Mouse (Mus musculus) heart, embryonic 12.5 days (tissue): ENCODE measurements around the gene Gm11214. TPM values are rescaled to one million over a fixed set of nuclear protein-coding genes. Genes with fewer than 3 reads are reported as not detected.

Experiments used
- polyA plus RNA-seq: library from polyadenylated mRNA; unstranded; fragments of >200 nt; fragmentation: Nextera tagmentation; extraction: Ambion mirVana; gene quantifications from 2 replicates; pipeline ENCODE4 v1.2.1, GENCODE M21; 2016

Gm11214 gene
- polyA plus RNA-seq, 1 experiment from 2014 or later = not detected

Other genes with a start within 250 kb of the Gm11214 start
- 4.7 and 5.1 TPM in 2 replicates for gene Whrn, start 167.4 kb downstream of the Gm11214 start, polyA plus RNA-seq
- 196 and 202 TPM in 2 replicates for gene Atp6v1g1, start 118.6 kb downstream of the Gm11214 start, polyA plus RNA-seq
- gene Tmem268, start 104.6 kb downstream of the Gm11214 start, polyA plus RNA-seq = 5.3 and 5.6 TPM in 2 replicates
- gene Gm11213, start 58.1 kb downstream of the Gm11214 start, polyA plus RNA-seq = not detected in 2 replicates
- gene Tex48, start 41.0 kb downstream of the Gm11214 start, polyA plus RNA-seq = not detected in 2 replicates
- gene Tnfsf15, start 81.7 kb upstream of the Gm11214 start, polyA plus RNA-seq = 0.09 TPM in 2 replicates
- not detected in 2 replicates for gene Tnfsf8, start 198.0 kb upstream of the Gm11214 start, polyA plus RNA-seq